Mouse (Mus musculus) ovary, adult 10 weeks (tissue): ENCODE measurements around the gene Gpr137c. TPM values are rescaled to one million over a fixed set of nuclear protein-coding genes. Genes with fewer than 3 reads are reported as not detected.

Experiments used
- polyA plus RNA-seq: library from polyadenylated mRNA; stranded (reverse); fragments of 350-450 nt; fragmentation: Illumina TruSeq; extraction: RNeasy Lipid Tissue Mini Kit (QIAGEN cat#74804); gene quantifications from one replicate; pipeline ENCODE4 v1.2.3, GENCODE M21; 2014

Gpr137c gene
- polyA plus RNA-seq = 4.5 TPM

GRCm38 (mm10) chr14:45219281-45220089, at the start of gene Gpr137c:
TSS of gene Gpr137c (plus strand) at chr14:45219717.

GRCm38 (mm10) chr14:45220090-45220956, 806 bp downstream of the Gpr137c start, which contains the start of gene Txndc16:
TSS of gene Txndc16 (minus strand) at chr14:45220328.

GRCm38 (mm10) chr14:45318426-45319236, 99.1 kb downstream of the Gpr137c start, which contains the start of gene Ero1l:
TSS of gene Ero1l (minus strand) at chr14:45318771.

GRCm38 (mm10) chr14:45329589-45330181, 110.2 kb downstream of the Gpr137c start, which contains the start of gene Psmc6:
TSS of gene Psmc6 (plus strand) at chr14:45329788.

Other genes with a start within 250 kb of the Gpr137c start
- gene Ptger2, start 231.5 kb upstream of the Gpr137c start, polyA plus RNA-seq = 9.9 TPM
- gene Txndc16, start 611 bp downstream of the Gpr137c start, polyA plus RNA-seq = 62.5 TPM
- 87.7 TPM for gene Ero1l, start 99.1 kb downstream of the Gpr137c start, polyA plus RNA-seq
- gene Psmc6, start 110.1 kb downstream of the Gpr137c start, polyA plus RNA-seq = 715 TPM
- gene Styx, start 131.4 kb downstream of the Gpr137c start, polyA plus RNA-seq = 108 TPM
- 142 TPM for gene Gnpnat1, start 185.2 kb downstream of the Gpr137c start, polyA plus RNA-seq